Mouse (Mus musculus): ENCODE data around the gene Map3k5. TPM values are rescaled to one million over a fixed set of nuclear protein-coding genes. Genes with fewer than 3 reads are reported as not detected.

Gene Map3k5
- polyA plus RNA-seq, 1 experiment: 12.1 TPM

GRCm38 (mm10) chr10:20001990-20002389 is 67.7 kb downstream of the Map3k5 start:
- H3K27me3 ChIP-seq (ENCODE audit: control insufficient read depth, insufficient read depth, low read length): no peaks in the 10 kb centered on the region
- peaks cover 9% of the 10 kb centered on the region for H3K4me1 ChIP-seq (ENCODE audit: control insufficient read depth, insufficient read depth, low read length)
- H3K27ac ChIP-seq (ENCODE audit: insufficient read depth, low read length): no peak overlapping the region
- no peak overlapping the region for H3K4me3 ChIP-seq (replicated peaks; ENCODE audit: insufficient read depth, low read depth, low read length)
- TF ChIP-seq CTCF (IDR thresholded peaks at IDR 0.05; ENCODE audit: borderline replicate concordance, insufficient read depth, low read depth, low read length) (no peak), POLR2A (IDR thresholded peaks at IDR 0.05; ENCODE audit: borderline replicate concordance, insufficient read depth, low read length) (no peak)
- DNase-seq: no peak
- WGBS: 74% methylated on average over 5 of the region's 5 CpGs

GRCm38 (mm10) chr10:20003006-20003405 is 68.7 kb downstream of the Map3k5 start:
- DNase-seq: no peak
- Histone ChIP-seq H3K4me1 (ENCODE audit: control insufficient read depth, insufficient read depth, low read length) (peaks cover 9% of the 10 kb centered on the region), H3K27ac (ENCODE audit: insufficient read depth, low read length) (no peak overlapping the region), H3K4me3 (replicated peaks; ENCODE audit: insufficient read depth, low read depth, low read length) (no peak overlapping the region), H3K27me3 (ENCODE audit: control insufficient read depth, insufficient read depth, low read length) (no peaks in the 10 kb centered on the region)
- 63% methylated on average over 5 of the region's 5 CpGs for WGBS
- TF ChIP-seq POLR2A (IDR thresholded peaks at IDR 0.05; ENCODE audit: borderline replicate concordance, insufficient read depth, low read length) (no peak), CTCF (IDR thresholded peaks at IDR 0.05; ENCODE audit: borderline replicate concordance, insufficient read depth, low read depth, low read length) (no peak)

GRCm38 (mm10) chr10:20004786-20005185 is 70.5 kb downstream of the Map3k5 start:
- 91% methylated on average over 4 of the region's 4 CpGs for WGBS
- peaks cover 9% of the 10 kb centered on the region for H3K4me1 ChIP-seq (ENCODE audit: control insufficient read depth, insufficient read depth, low read length)
- H3K27ac ChIP-seq (ENCODE audit: insufficient read depth, low read length): no peak overlapping the region
- DNase-seq: no peak
- no peak overlapping the region for H3K4me3 ChIP-seq (replicated peaks; ENCODE audit: insufficient read depth, low read depth, low read length)
- no peaks in the 10 kb centered on the region for H3K27me3 ChIP-seq (ENCODE audit: control insufficient read depth, insufficient read depth, low read length)
- TF ChIP-seq CTCF (IDR thresholded peaks at IDR 0.05; ENCODE audit: borderline replicate concordance, insufficient read depth, low read depth, low read length) (no peak), POLR2A (IDR thresholded peaks at IDR 0.05; ENCODE audit: borderline replicate concordance, insufficient read depth, low read length) (no peak)

GRCm38 (mm10) chr10:20005491-20005952 is 71.2 kb downstream of the Map3k5 start:
- 59% methylated on average over 6 of the region's 6 CpGs for WGBS
- TF ChIP-seq POLR2A (IDR thresholded peaks at IDR 0.05; ENCODE audit: borderline replicate concordance, insufficient read depth, low read length): no peak
- TF ChIP-seq CTCF (IDR thresholded peaks at IDR 0.05; ENCODE audit: borderline replicate concordance, insufficient read depth, low read depth, low read length): no peak
- no peak overlapping the region for H3K4me3 ChIP-seq (replicated peaks; ENCODE audit: insufficient read depth, low read depth, low read length)

GRCm38 (mm10) chr10:20006333-20007093 is 72.2 kb downstream of the Map3k5 start:
- H3K4me3 ChIP-seq (replicated peaks; ENCODE audit: insufficient read depth, low read depth, low read length): peak overlapping the region; percentile 21
- TF ChIP-seq POLR2A (IDR thresholded peaks at IDR 0.05; ENCODE audit: borderline replicate concordance, insufficient read depth, low read length): no peak
- TF ChIP-seq CTCF (IDR thresholded peaks at IDR 0.05; ENCODE audit: borderline replicate concordance, insufficient read depth, low read depth, low read length): no peak
- 7% methylated on average over 17 of the region's 17 CpGs for WGBS
- H3K4me1 ChIP-seq (ENCODE audit: control insufficient read depth, insufficient read depth, low read length): peaks cover 9% of the 10 kb centered on the region
- 0 out of 2 replicates have a peak overlapping the region, but pooled peaks have one; percentile 38 for H3K27ac ChIP-seq (ENCODE audit: insufficient read depth, low read length)
- no peaks in the 10 kb centered on the region for H3K27me3 ChIP-seq (ENCODE audit: control insufficient read depth, insufficient read depth, low read length)
- peak; percentile 52 to 58 for DNase-seq

More at GRCm38 (mm10) chr10:20005491-20005952, 71.2 kb downstream of the Map3k5 start:
- no peak overlapping the region for H3K27ac ChIP-seq (ENCODE audit: insufficient read depth, low read length)
- H3K4me1 ChIP-seq (ENCODE audit: control insufficient read depth, insufficient read depth, low read length): peaks cover 9% of the 10 kb centered on the region
- DNase-seq: no peak
- H3K27me3 ChIP-seq (ENCODE audit: control insufficient read depth, insufficient read depth, low read length): no peaks in the 10 kb centered on the region

- TF ChIP-seq CTCF (IDR thresholded peaks at IDR 0.05; ENCODE audit: borderline replicate concordance, insufficient read depth, low read depth, low read length): no peak
- no peak for TF ChIP-seq POLR2A (IDR thresholded peaks at IDR 0.05; ENCODE audit: borderline replicate concordance, insufficient read depth, low read length)
- H3K27ac ChIP-seq (ENCODE audit: insufficient read depth, low read length): no peak overlapping the region
- no peak for DNase-seq
- H3K4me3 ChIP-seq (replicated peaks; ENCODE audit: insufficient read depth, low read depth, low read length): no peak overlapping the region
- H3K4me1 ChIP-seq (ENCODE audit: control insufficient read depth, insufficient read depth, low read length): peaks cover 9% of the 10 kb centered on the region
- H3K27me3 ChIP-seq (ENCODE audit: control insufficient read depth, insufficient read depth, low read length): no peaks in the 10 kb centered on the region
- WGBS: 95% methylated on average over 6 of the region's 6 CpGs
These were observed 75.0 kb downstream of the Map3k5 start for GRCm38 (mm10) chr10:20009310-20009709.

- 95% methylated on average over 3 of the region's 3 CpGs for WGBS
- Histone ChIP-seq H3K27ac (ENCODE audit: insufficient read depth, low read length) (no peak overlapping the region), H3K27me3 (ENCODE audit: control insufficient read depth, insufficient read depth, low read length) (no peaks in the 10 kb centered on the region), H3K4me1 (ENCODE audit: control insufficient read depth, insufficient read depth, low read length) (peaks cover 9% of the 10 kb centered on the region), H3K4me3 (replicated peaks; ENCODE audit: insufficient read depth, low read depth, low read length) (no peak overlapping the region)
- TF ChIP-seq CTCF (IDR thresholded peaks at IDR 0.05; ENCODE audit: borderline replicate concordance, insufficient read depth, low read depth, low read length) (no peak), POLR2A (IDR thresholded peaks at IDR 0.05; ENCODE audit: borderline replicate concordance, insufficient read depth, low read length) (no peak)
- DNase-seq: no peak
These were observed 75.7 kb downstream of the Map3k5 start for GRCm38 (mm10) chr10:20010018-20010417.

- no peak for TF ChIP-seq CTCF (IDR thresholded peaks at IDR 0.05; ENCODE audit: borderline replicate concordance, insufficient read depth, low read depth, low read length)
- TF ChIP-seq POLR2A (IDR thresholded peaks at IDR 0.05; ENCODE audit: borderline replicate concordance, insufficient read depth, low read length): no peak
- Histone ChIP-seq H3K27me3 (ENCODE audit: control insufficient read depth, insufficient read depth, low read length) (no peaks in the 10 kb centered on the region), H3K27ac (ENCODE audit: insufficient read depth, low read length) (peak overlapping the region; percentile 27; the same call in 1 of the 2 replicates), H3K4me1 (ENCODE audit: control insufficient read depth, insufficient read depth, low read length) (peaks cover 24% of the 10 kb centered on the region), H3K4me3 (replicated peaks; ENCODE audit: insufficient read depth, low read depth, low read length) (peak overlapping the region; percentile 31)
- DNase-seq: peak; percentile 78 to 91
- WGBS: 21% methylated on average over 10 of the region's 10 CpGs
These were observed 84.1 kb downstream of the Map3k5 start for GRCm38 (mm10) chr10:20018406-20018805.

Measured in cerebellum, adult 2 months (tissue).